In genomic region chr11:52339098-52339497, GRCm38 (mm10) we compare ENCODE assay signal across 15 mouse cellular contexts.
"Had no signal": no experiment of that assay in that cellular context is flagged by ENCODE, and none has a peak within 500 bp of the region (broad histone marks: within the 10 kb centered on the region; RNA-seq: fewer than 3 reads in every experiment).

No protein-coding gene starts in this region.

- H3K27ac ChIP-seq: kidney, embryonic 15.5 days; left cerebral cortex, adult 2 months; liver, embryonic 14.5 days had no signal

- ATAC-seq: liver, postnatal 0 days had no signal

- H3K27me3 ChIP-seq: kidney, embryonic 15.5 days; lung, embryonic 15.5 days had no signal

- H3K36me3 ChIP-seq: kidney, embryonic 15.5 days; lung, embryonic 15.5 days had no signal

- H3K4me3 ChIP-seq: kidney, embryonic 15.5 days; left cerebral cortex, adult 2 months; lung, embryonic 15.5 days had no signal

- DNase-seq: kidney, adult 11 months; kidney, adult 8-10 months; kidney, postnatal 10 days; kidney, postnatal 36 days; layer of hippocampus, postnatal 36 days; liver, postnatal 0 days; lung, postnatal 14 days; lung, postnatal 4 days; midbrain, embryonic 14.5 days had no signal

- H3K9me3 ChIP-seq: kidney, embryonic 15.5 days; lung, embryonic 15.5 days had no signal

- H3K4me2 ChIP-seq: kidney, embryonic 15.5 days; liver, embryonic 11.5 days; lung, embryonic 15.5 days; midbrain, embryonic 11.5 days had no signal

- H3K9ac ChIP-seq: kidney, embryonic 15.5 days; liver, embryonic 14.5 days; liver, postnatal 0 days; lung, embryonic 15.5 days had no signal
